Mouse (Mus musculus) CH12.LX (cell line): ENCODE data around the gene Tmod1. TPM values are rescaled to one million over a fixed set of nuclear protein-coding genes. Genes with fewer than 3 reads are reported as not detected.

Experiments used
- DNase-seq: peaks from one replicate; pipeline ENCODE4 v3.0.0-alpha.2; 2013; ENCODE audit errors: extremely low read depth
- H3K27ac ChIP-seq: 2 replicates; pipeline ENCODE4 v1.5.1; 2012; ENCODE audit warnings: low read depth, mild to moderate bottlenecking, control low read depth, moderate library complexity; ENCODE audit not compliant: insufficient read depth
- H3K27me3 ChIP-seq: replicated peaks from 2 replicates; pipeline ENCODE3; 2012; ENCODE audit warnings: inconsistent platforms
- H3K36me3 ChIP-seq, 2 experiments: replicated peaks in 1 of 2; 2 replicates each; pipeline versions ENCODE3 to v1.6.1; 2012; ENCODE audit warnings: inconsistent platforms in 1 of 2, low read length in 1 of 2, mild to moderate bottlenecking in 1 of 2, mixed read lengths in 1 of 2, moderate library complexity in 1 of 2; ENCODE audit not compliant: control insufficient read depth in 1 of 2, insufficient read depth in 1 of 2
- H3K4me1 ChIP-seq, 2 experiments: 2 replicates each; pipeline ENCODE4 v1.6.1; 2012; ENCODE audit warnings: inconsistent platforms in 1 of 2, moderate library complexity in 1 of 2; ENCODE audit not compliant: insufficient read depth in 2 of 2, control insufficient read depth in 1 of 2
- H3K4me2 ChIP-seq: 2 replicates; pipeline ENCODE4 v1.6.1; 2012; ENCODE audit warnings: low read depth, mild to moderate bottlenecking, control low read depth; ENCODE audit not compliant: poor library complexity, insufficient read depth, severe bottlenecking
- H3K4me3 ChIP-seq, 3 experiments: fragments of 150-350 bp in 1 of 3; sonication (generic) in 1 of 3; replicated peaks in 1 of 3; 2 replicates each; pipeline versions ENCODE3 to v1.5.1; 2011 to 2012; ENCODE audit warnings: low read depth in 2 of 3, low read length in 2 of 3, mild to moderate bottlenecking in 2 of 3, moderate library complexity in 2 of 3, control low read depth in 1 of 3, improper control_type of control experiment in 1 of 3, inconsistent platforms in 1 of 3, mixed read lengths in 1 of 3; ENCODE audit not compliant: poor library complexity in 1 of 3
- H3K79me2 ChIP-seq: replicated peaks from 2 replicates; pipeline ENCODE4 v1.6.1; 2012; ENCODE audit warnings: mild to moderate bottlenecking, moderate library complexity; ENCODE audit not compliant: control insufficient read depth, poor library complexity, insufficient read depth, severe bottlenecking; ENCODE audit errors: extremely low read depth
- H3K9ac ChIP-seq: 2 replicates; pipeline ENCODE4 v1.6.1; 2012; ENCODE audit warnings: low read depth, mild to moderate bottlenecking, control low read depth, moderate library complexity; ENCODE audit not compliant: insufficient read depth
- H3K9me3 ChIP-seq: replicated peaks from 2 replicates; pipeline ENCODE3; 2012; ENCODE audit warnings: low read length, inconsistent platforms, mixed read lengths
- CHD1 ChIP-seq: IDR thresholded peaks from 2 replicates; pipeline ENCODE4 v1.6.1; 2012; ENCODE audit warnings: low read depth, low read length, improper control_type of control experiment, inconsistent platforms
- CHD2 ChIP-seq: IDR thresholded peaks from 2 replicates; pipeline ENCODE4 v1.6.1; 2011; ENCODE audit warnings: low read length, improper control_type of control experiment
- CTCF ChIP-seq, 2 experiments: IDR thresholded peaks in 1 of 2; conservative IDR thresholded peaks in 1 of 2; 2 replicates each; pipeline ENCODE4 v1.5.1; 2011 to 2012; ENCODE audit warnings: low read depth in 2 of 2, low read length in 2 of 2, improper control_type of control experiment in 1 of 2, inconsistent platforms in 1 of 2, mild to moderate bottlenecking in 1 of 2, moderate library complexity in 1 of 2
- GABPA ChIP-seq: IDR thresholded peaks from 2 replicates; pipeline ENCODE4 v1.6.1; 2012; ENCODE audit warnings: low read depth, low read length, improper control_type of control experiment, inconsistent platforms; ENCODE audit not compliant: insufficient replicate concordance
- HCFC1 ChIP-seq: IDR thresholded peaks from 2 replicates; pipeline ENCODE4 v1.6.1; 2012; ENCODE audit warnings: low read depth, mild to moderate bottlenecking, inconsistent platforms, low read length, improper control_type of control experiment
- IRF4 ChIP-seq: IDR thresholded peaks from 2 replicates; pipeline ENCODE4 v1.6.1; 2014; ENCODE audit warnings: low read depth, mild to moderate bottlenecking, inconsistent platforms, low read length, improper control_type of control experiment
- JUND ChIP-seq: conservative IDR thresholded peaks from 2 replicates; pipeline ENCODE4 v1.6.1; 2011; ENCODE audit warnings: low read depth, low read length, improper control_type of control experiment
- MAX ChIP-seq: IDR thresholded peaks from 2 replicates; pipeline ENCODE4 v1.6.1; 2011; ENCODE audit warnings: low read length, improper control_type of control experiment
- MEF2A ChIP-seq: IDR thresholded peaks from 2 replicates; pipeline ENCODE4 v1.6.1; 2014; ENCODE audit warnings: low read depth, mild to moderate bottlenecking, inconsistent platforms, low read length, improper control_type of control experiment, borderline replicate concordance
- MXI1 ChIP-seq: IDR thresholded peaks from 2 replicates; pipeline ENCODE4 v1.6.1; 2011; ENCODE audit warnings: mild to moderate bottlenecking, low read depth, low read length, improper control_type of control experiment
- NELFE ChIP-seq: IDR thresholded peaks from 2 replicates; pipeline ENCODE4 v1.6.1; 2011; ENCODE audit warnings: low read depth, low read length, improper control_type of control experiment
- PAX5 ChIP-seq: IDR thresholded peaks from 2 replicates; pipeline ENCODE4 v1.6.1; 2012; ENCODE audit warnings: low read length, inconsistent platforms, mixed read lengths
- RAD21 ChIP-seq: IDR thresholded peaks from 2 replicates; pipeline ENCODE4 v1.6.1; 2011; ENCODE audit warnings: low read depth, mild to moderate bottlenecking, low read length, improper control_type of control experiment, moderate library complexity
- RCOR1 ChIP-seq: conservative IDR thresholded peaks from 2 replicates; pipeline ENCODE4 v1.6.1; 2012; ENCODE audit warnings: low read depth, mild to moderate bottlenecking, inconsistent platforms, low read length, improper control_type of control experiment
- SIN3A ChIP-seq: IDR thresholded peaks from 2 replicates; pipeline ENCODE4 v1.6.1; 2012; ENCODE audit warnings: low read length, improper control_type of control experiment, inconsistent platforms
- SMC3 ChIP-seq: IDR thresholded peaks from 2 replicates; pipeline ENCODE4 v1.6.1; 2011; ENCODE audit warnings: low read depth, low read length, improper control_type of control experiment
- TBP ChIP-seq: conservative IDR thresholded peaks from 2 replicates; pipeline ENCODE4 v1.6.1; 2011; ENCODE audit warnings: low read depth, low read length, improper control_type of control experiment
- UBTF ChIP-seq: IDR thresholded peaks from 2 replicates; pipeline ENCODE4 v1.6.1; 2012; ENCODE audit warnings: low read depth, mild to moderate bottlenecking, inconsistent platforms, low read length, improper control_type of control experiment, moderate library complexity
- ZKSCAN1 ChIP-seq: IDR thresholded peaks from 2 replicates; pipeline ENCODE4 v1.6.1; 2012; ENCODE audit warnings: low read depth, inconsistent platforms, low read length, improper control_type of control experiment, borderline replicate concordance
- ZMIZ1 ChIP-seq: IDR thresholded peaks from 2 replicates; pipeline ENCODE4 v1.6.1; 2012; ENCODE audit warnings: low read depth, mild to moderate bottlenecking, inconsistent platforms, low read length, improper control_type of control experiment
- ZNF384 ChIP-seq: IDR thresholded peaks from 2 replicates; pipeline ENCODE4 v1.6.1; 2012; ENCODE audit warnings: low read depth, low read length, improper control_type of control experiment, inconsistent platforms
- dilution Hi-C: fragments of 300-500 bp; cut with MboI; formaldehyde crosslinking; loops from 2 replicates; pipeline ENCODE4 v1.14.3; 2020; ENCODE audit warnings: low sequenced_read_pairs; ENCODE audit not compliant: extremely low pct_unique_long_range_greater_than_20kb, extremely low pct_ligation_motif_present
- in situ Hi-C: fragments of 300-500 bp; cut with MboI; formaldehyde crosslinking; loops from 3 replicates; pipeline ENCODE4 v1.14.3; 2019; ENCODE audit warnings: low sequenced_read_pairs, low pct_ligation_motif_present, low pct_unique_long_range_greater_than_20kb, mixed read lengths
- polyA plus RNA-seq: library from polyadenylated mRNA; unstranded; fragments of >175 nt; gene quantifications from 2 replicates; pipeline ENCODE4 v1.2.1, GENCODE M21; 2012; ENCODE audit warnings: low read depth; ENCODE audit not compliant: insufficient read length
- total RNA-seq, 2 experiments: library from RNA; depleted of rRNA; stranded (reverse); fragments of 300-350 nt in 1 of 2; fragments of >200 nt in 1 of 2; gene quantifications; 2 replicates each; pipeline ENCODE4 v1.2.3; 2012 to 2014

Tmod1 gene
- total and polyA plus RNA-seq, 3 experiments, result 0.93 to 3.1 (median 2.5) TPM

DNA sequence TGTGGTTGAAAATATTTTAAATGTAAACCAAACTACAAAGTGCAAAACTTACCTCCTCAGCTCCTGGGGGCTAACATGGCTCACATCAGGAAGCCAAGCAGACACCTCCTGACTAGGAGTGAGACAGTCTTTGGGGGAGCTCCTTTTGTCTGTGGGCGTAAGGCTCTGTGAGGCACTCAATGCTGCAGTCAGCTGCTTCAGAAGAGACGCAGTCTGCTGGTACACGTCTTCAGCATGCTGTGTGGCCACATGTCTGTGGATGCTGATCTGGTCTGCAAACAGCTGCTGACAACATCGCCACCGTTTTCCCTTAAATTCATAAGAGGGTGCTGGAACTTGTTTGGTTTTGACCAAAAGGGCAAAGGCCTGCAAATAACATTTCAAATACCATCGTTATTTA lies 93.1 kb downstream of the Tmod1 start:
- DNase-seq, result no peak
- in situ Hi-C loops, result no loop called here
- peaks cover 0 to 9% of the 10 kb centered on the region in 2 experiments; a peak in 2 of 4 replicates for H3K4me1 ChIP-seq
- H3K4me3 ChIP-seq, result no peak overlapping the region
- H3K27me3 ChIP-seq, result no peaks in the 10 kb centered on the region
- no peak overlapping the region for H3K4me2 ChIP-seq
- TF ChIP-seq UBTF (no peak), RCOR1 (no peak), MAX (no peak), HCFC1 (no peak), CHD2 (no peak), SIN3A (no peak), CTCF (conservative IDR thresholded peaks at IDR 0.05 in 1 of 2, IDR thresholded peaks at IDR 0.05 in 1 of 2; ENCODE audit: low read depth in 2 of 2, low read length in 2 of 2) (no peak), NELFE (no peak), ZNF384 (no peak), MEF2A (no peak), PAX5 (no peak), CHD1 (no peak), ZMIZ1 (no peak), TBP (no peak), ZKSCAN1 (no peak), SMC3 (no peak), JUND (no peak), GABPA (no peak), RAD21 (no peak)
- H3K9me3 ChIP-seq, result no peaks in the 10 kb centered on the region
- H3K79me2 ChIP-seq, result peaks cover 6% of the 10 kb centered on the region; the same call in 1 of the 2 replicates
- H3K27ac ChIP-seq, result no peak overlapping the region
- H3K36me3 ChIP-seq, result peaks cover 53 to 86% of the 10 kb centered on the region in 2 experiments
- no peak overlapping the region for H3K9ac ChIP-seq
- dilution Hi-C loops, result no loop called here

- dilution Hi-C loops (no loop called here), in situ Hi-C loops (no loop called here)
- peak overlapping the region; percentile 85 for H3K4me2 ChIP-seq
- H3K27me3 ChIP-seq, result no peaks in the 10 kb centered on the region
- peak overlapping the region; percentile 48 for H3K9ac ChIP-seq
- peak overlapping the region; percentile 90 to 98 (median 95) for H3K4me3 ChIP-seq
- H3K36me3 ChIP-seq, result peaks cover 16 to 46% of the 10 kb centered on the region in 2 experiments
- H3K27ac ChIP-seq, result peak overlapping the region; percentile 42; the same call in 1 of the 2 replicates
- peaks cover 0 to 30% of the 10 kb centered on the region in 2 experiments; a peak in 2 of 4 replicates for H3K4me1 ChIP-seq
- peak; percentile 17; the same call in 1 of the 2 replicates for TF ChIP-seq MAX
- TF ChIP-seq IRF4, result no peak
- TF ChIP-seq MXI1, result peak; percentile 74; the same call in 1 of the 2 replicates
- TF ChIP-seq SIN3A, result 0 out of 2 replicates have a peak, but pooled peaks have one; percentile 20
- no peaks in the 10 kb centered on the region for H3K9me3 ChIP-seq
- H3K79me2 ChIP-seq, result peaks cover 49% of the 10 kb centered on the region
- DNase-seq, result no peak
Observed at GRCm38 (mm10) chr4:46137629-46138286, 99.0 kb downstream of the Tmod1 start.
